Mouse (Mus musculus) neural tube, embryonic 12.5 days (tissue): ENCODE measurements around the gene Gprin3. TPM values are rescaled to one million over a fixed set of nuclear protein-coding genes. Genes with fewer than 3 reads are reported as not detected.

Experiments used
- ATAC-seq: fragments of 200-750 bp; cut with Nextera tagmentation; 2 replicates; pipeline ENCODE4 v1.8.0; 2017; ENCODE audit warnings: low read depth, mild to moderate bottlenecking, moderate TSS enrichment, moderate library complexity; ENCODE audit not compliant: low FRiP score
- H3K27ac ChIP-seq: fragments of 300-500 bp; sonication (generic); 2 replicates; pipeline ENCODE4 v1.5.1; 2016
- H3K27me3 ChIP-seq: fragments of 300-500 bp; sonication (generic); replicated peaks from 2 replicates; pipeline ENCODE4 v1.6.1; 2016; ENCODE audit warnings: mild to moderate bottlenecking
- H3K36me3 ChIP-seq: fragments of 300-500 bp; sonication (generic); 2 replicates; pipeline ENCODE4 v1.6.1; 2016; ENCODE audit warnings: mild to moderate bottlenecking
- H3K4me1 ChIP-seq: fragments of 300-500 bp; sonication (generic); 2 replicates; pipeline ENCODE4 v1.6.1; 2016
- H3K4me2 ChIP-seq: fragments of 300-500 bp; sonication (generic); replicated peaks from 2 replicates; pipeline ENCODE4 v1.6.1; 2016; ENCODE audit warnings: mild to moderate bottlenecking
- H3K4me3 ChIP-seq: fragments of 300-500 bp; sonication (generic); 2 replicates; pipeline ENCODE4 v1.5.1; 2016
- H3K9ac ChIP-seq: fragments of 300-500 bp; sonication (generic); 2 replicates; pipeline ENCODE4 v1.6.1; 2016; ENCODE audit warnings: mild to moderate bottlenecking
- H3K9me3 ChIP-seq: fragments of 300-500 bp; sonication (generic); 2 replicates; pipeline ENCODE4 v1.6.1; 2016; ENCODE audit warnings: mild to moderate bottlenecking
- WGBS: fragments of 180-500 bp; shearing (Covaris S2); methylation state at CpG from one replicate; pipeline ENCODE4 v1.1.7; 2016; 5-methylcytosine and 5-hydroxymethylcytosine counted together
- polyA plus RNA-seq: library from polyadenylated mRNA; unstranded; fragments of >200 nt; fragmentation: Nextera tagmentation; extraction: Ambion mirVana; gene quantifications from 2 replicates; pipeline ENCODE4 v1.2.1, GENCODE M21; 2016

Gprin3 gene
- polyA plus RNA-seq, 1 experiment from 2014 or later = 0.49 TPM

- Histone ChIP-seq H3K9me3 (no peaks in the 10 kb centered on the region), H3K4me2 (no peak overlapping the region), H3K4me3 (no peak overlapping the region), H3K27ac (no peak overlapping the region), H3K4me1 (no peaks in the 10 kb centered on the region), H3K27me3 (no peaks in the 10 kb centered on the region), H3K36me3 (no peaks in the 10 kb centered on the region), H3K9ac (no peak overlapping the region)
- ATAC-seq = no peak
- WGBS = 90% methylated on average over 6 of the region's 6 CpGs
These were observed 11.3 kb downstream of the Gprin3 start for GRCm38 (mm10) chr6:59414816-59415215.

- 66% methylated on average over 13 of the region's 13 CpGs for WGBS
- Histone ChIP-seq H3K9me3 (no peaks in the 10 kb centered on the region), H3K4me3 (no peak overlapping the region), H3K4me1 (no peaks in the 10 kb centered on the region), H3K4me2 (no peak overlapping the region), H3K27me3 (no peaks in the 10 kb centered on the region), H3K9ac (no peak overlapping the region), H3K36me3 (no peaks in the 10 kb centered on the region), H3K27ac (no peak overlapping the region)
- no peak for ATAC-seq
These were observed 13.4 kb downstream of the Gprin3 start for GRCm38 (mm10) chr6:59412417-59413346.

GRCm38 (mm10) chr6:59409001-59409700 is 16.9 kb downstream of the Gprin3 start:
- no peaks in the 10 kb centered on the region for H3K4me1 ChIP-seq
- 83% methylated on average over 3 of the region's 3 CpGs for WGBS
- H3K4me3 ChIP-seq = no peak overlapping the region
- no peaks in the 10 kb centered on the region for H3K27me3 ChIP-seq
- no peaks in the 10 kb centered on the region for H3K36me3 ChIP-seq
- H3K9ac ChIP-seq = no peak overlapping the region
- H3K27ac ChIP-seq = no peak overlapping the region
- ATAC-seq = no peak
- no peak overlapping the region for H3K4me2 ChIP-seq
- H3K9me3 ChIP-seq = no peaks in the 10 kb centered on the region

- H3K4me2 ChIP-seq = no peak overlapping the region
- H3K4me3 ChIP-seq = no peak overlapping the region
- no peaks in the 10 kb centered on the region for H3K36me3 ChIP-seq
- no peaks in the 10 kb centered on the region for H3K9me3 ChIP-seq
- no peak for ATAC-seq
- no peak overlapping the region for H3K9ac ChIP-seq
- H3K27me3 ChIP-seq = no peaks in the 10 kb centered on the region
- 89% methylated on average over 4 of the region's 4 CpGs for WGBS
- no peaks in the 10 kb centered on the region for H3K4me1 ChIP-seq
- no peak overlapping the region for H3K27ac ChIP-seq
These were observed 18.6 kb downstream of the Gprin3 start for GRCm38 (mm10) chr6:59407482-59407997.

GRCm38 (mm10) chr6:59390208-59390607 is 35.9 kb downstream of the Gprin3 start:
- WGBS = 89% methylated on average over 3 of the region's 3 CpGs
- Histone ChIP-seq H3K9me3 (no peaks in the 10 kb centered on the region), H3K27me3 (no peaks in the 10 kb centered on the region), H3K9ac (no peak overlapping the region), H3K27ac (no peak overlapping the region), H3K4me3 (no peak overlapping the region), H3K4me2 (no peak overlapping the region), H3K4me1 (no peaks in the 10 kb centered on the region), H3K36me3 (no peaks in the 10 kb centered on the region)
- ATAC-seq = no peak

GRCm38 (mm10) chr6:59365300-59365699 is 60.8 kb downstream of the Gprin3 start:
- no peak overlapping the region for H3K4me2 ChIP-seq
- H3K36me3 ChIP-seq = no peaks in the 10 kb centered on the region
- no peaks in the 10 kb centered on the region for H3K27me3 ChIP-seq
- no peaks in the 10 kb centered on the region for H3K4me1 ChIP-seq
- H3K9me3 ChIP-seq = no peaks in the 10 kb centered on the region
- H3K27ac ChIP-seq = no peak overlapping the region
- no peak for ATAC-seq
- no peak overlapping the region for H3K4me3 ChIP-seq
- H3K9ac ChIP-seq = no peak overlapping the region

- H3K36me3 ChIP-seq = no peaks in the 10 kb centered on the region
- no peak for ATAC-seq
- 93% methylated on average over 2 of the region's 2 CpGs for WGBS
- no peaks in the 10 kb centered on the region for H3K9me3 ChIP-seq
- H3K4me3 ChIP-seq = no peak overlapping the region
- H3K27me3 ChIP-seq = no peaks in the 10 kb centered on the region
- no peak overlapping the region for H3K27ac ChIP-seq
- no peaks in the 10 kb centered on the region for H3K4me1 ChIP-seq
- no peak overlapping the region for H3K4me2 ChIP-seq
- no peak overlapping the region for H3K9ac ChIP-seq
These were observed 62.8 kb downstream of the Gprin3 start for GRCm38 (mm10) chr6:59363282-59363681.

GRCm38 (mm10) chr6:59354943-59355342 is 71.2 kb downstream of the Gprin3 start:
- WGBS = 94% methylated on average over 7 of the region's 7 CpGs
- no peaks in the 10 kb centered on the region for H3K4me1 ChIP-seq

GRCm38 (mm10) chr6:59351108-59351789 is 74.8 kb downstream of the Gprin3 start:
- no peaks in the 10 kb centered on the region for H3K27me3 ChIP-seq
- 91% methylated on average over 5 of the region's 5 CpGs for WGBS

More at GRCm38 (mm10) chr6:59354943-59355342, 71.2 kb downstream of the Gprin3 start:
- Histone ChIP-seq H3K4me3 (no peak overlapping the region), H3K4me2 (no peak overlapping the region), H3K27me3 (no peaks in the 10 kb centered on the region), H3K9me3 (no peaks in the 10 kb centered on the region), H3K27ac (no peak overlapping the region), H3K36me3 (no peaks in the 10 kb centered on the region), H3K9ac (no peak overlapping the region)
- no peak for ATAC-seq

GRCm38 (mm10) chr6:59348673-59349072 is 77.4 kb downstream of the Gprin3 start:
- H3K9ac ChIP-seq = no peak overlapping the region
- H3K4me3 ChIP-seq = no peak overlapping the region
- no peak overlapping the region for H3K27ac ChIP-seq
- no peaks in the 10 kb centered on the region for H3K27me3 ChIP-seq
- no peaks in the 10 kb centered on the region for H3K36me3 ChIP-seq
- H3K4me1 ChIP-seq = no peaks in the 10 kb centered on the region
- H3K4me2 ChIP-seq = no peak overlapping the region
- H3K9me3 ChIP-seq = no peaks in the 10 kb centered on the region
- WGBS = 73% methylated on average over 1 of the region's 1 CpGs
- ATAC-seq = no peak

More at GRCm38 (mm10) chr6:59351108-59351789, 74.8 kb downstream of the Gprin3 start:
- no peak overlapping the region for H3K4me3 ChIP-seq
- no peak overlapping the region for H3K27ac ChIP-seq
- ATAC-seq = no peak
- H3K9ac ChIP-seq = no peak overlapping the region
- H3K36me3 ChIP-seq = no peaks in the 10 kb centered on the region
- H3K4me1 ChIP-seq = no peaks in the 10 kb centered on the region
- no peak overlapping the region for H3K4me2 ChIP-seq
- no peaks in the 10 kb centered on the region for H3K9me3 ChIP-seq

GRCm38 (mm10) chr6:59341146-59341545 is 84.9 kb downstream of the Gprin3 start:
- Histone ChIP-seq H3K9ac (no peak overlapping the region), H3K4me2 (no peak overlapping the region), H3K4me3 (no peak overlapping the region), H3K9me3 (no peaks in the 10 kb centered on the region), H3K4me1 (no peaks in the 10 kb centered on the region), H3K36me3 (no peaks in the 10 kb centered on the region), H3K27me3 (no peaks in the 10 kb centered on the region), H3K27ac (no peak overlapping the region)
- no peak for ATAC-seq
- WGBS = 84% methylated on average over 1 of the region's 1 CpGs

GRCm38 (mm10) chr6:59328297-59328696 is 97.8 kb downstream of the Gprin3 start:
- ATAC-seq = no peak
- Histone ChIP-seq H3K27ac (no peak overlapping the region), H3K27me3 (no peaks in the 10 kb centered on the region), H3K9me3 (no peaks in the 10 kb centered on the region), H3K4me2 (no peak overlapping the region), H3K4me3 (no peak overlapping the region), H3K4me1 (no peaks in the 10 kb centered on the region), H3K36me3 (no peaks in the 10 kb centered on the region), H3K9ac (no peak overlapping the region)
- WGBS = 85% methylated on average over 1 of the region's 1 CpGs
